Mouse (Mus musculus): ENCODE results near the gene Stac3.

The Stac3 gene

GRCm38 (mm10) chr10:127522088-127522581 lies 20.6 kb downstream of the Stac3 start, which contains the start of gene Shmt2:
Shmt2 (minus strand) TSS chr10:127522444.
- DNase-seq (ENCODE audit: low spot score in 2 of 2): peak; percentile 81 to 93

DNA sequence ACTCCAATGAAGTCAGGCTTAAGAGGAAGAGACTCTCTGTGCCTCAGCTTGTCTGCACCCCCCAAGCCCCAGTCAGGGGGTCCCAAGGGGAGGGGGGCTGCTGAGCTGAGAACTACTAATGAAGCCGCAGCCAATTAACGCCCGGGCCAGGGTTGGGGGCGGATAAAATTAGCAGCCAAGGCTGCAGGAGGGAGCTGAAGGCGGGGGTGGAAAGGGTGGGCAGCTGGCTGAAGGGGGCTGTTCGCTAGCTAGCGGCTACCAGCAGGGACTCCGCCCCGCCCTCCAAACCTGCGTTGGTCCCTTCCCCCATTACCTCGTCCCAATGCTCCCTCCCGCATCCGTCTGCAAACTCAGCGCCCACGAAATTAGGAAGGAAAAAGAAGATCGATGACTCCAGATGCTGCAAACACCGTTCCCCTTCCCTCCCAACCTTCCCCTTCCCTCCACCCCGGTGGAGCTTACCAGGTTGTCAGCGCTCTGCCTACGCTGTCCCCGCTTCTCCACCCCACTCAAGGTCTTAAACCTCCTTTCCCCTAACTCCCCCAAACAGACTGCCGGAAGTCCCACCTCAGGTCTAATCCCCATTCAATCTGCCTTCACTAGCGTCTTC lies 23.3 kb downstream of the Stac3 start:
- no peak for DNase-seq (ENCODE audit: low spot score in 2 of 2)

DNA sequence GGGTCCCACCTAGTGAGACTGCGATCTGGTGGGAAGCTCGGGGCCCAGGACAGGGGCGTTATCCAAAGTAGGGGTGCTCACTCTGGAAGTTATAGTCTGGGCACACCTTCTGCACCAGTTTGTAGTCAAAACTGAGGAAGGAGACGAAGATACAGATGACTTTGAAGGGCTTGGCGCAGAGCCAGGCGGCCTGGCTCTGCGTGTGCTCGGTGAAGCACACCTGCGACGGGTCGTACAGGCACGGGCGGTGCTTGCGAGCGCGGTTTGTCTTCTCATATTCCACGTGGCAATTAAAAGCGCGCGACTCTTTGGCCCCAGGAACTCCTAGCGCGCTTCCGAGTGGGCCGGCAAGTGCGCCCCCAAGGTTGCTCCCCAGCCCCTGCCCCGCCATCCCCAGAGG lies 24.6 kb downstream of the Stac3 start:
- no peak for DNase-seq (ENCODE audit: low spot score in 2 of 2)

DNA sequence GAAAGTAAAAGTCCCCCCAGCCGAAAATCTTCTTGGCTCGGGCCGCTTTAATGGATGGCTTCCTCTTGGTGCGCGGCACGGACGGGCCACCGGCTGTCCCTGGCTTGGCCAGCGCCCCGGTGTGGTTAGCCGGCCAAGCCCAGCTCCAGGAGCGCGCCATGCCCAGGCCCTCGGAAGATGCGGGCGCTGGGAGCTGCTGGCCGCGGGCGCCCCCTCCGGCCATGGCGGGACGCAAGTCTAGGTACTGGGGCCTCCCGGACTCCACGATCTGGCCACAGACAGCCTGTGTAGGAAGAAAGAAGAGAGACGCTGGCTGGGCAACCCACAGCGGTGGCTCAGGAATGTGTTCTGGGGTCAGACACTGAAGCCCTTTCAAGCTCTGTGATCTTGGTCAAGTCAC lies 25.2 kb downstream of the Stac3 start:
- DNase-seq (ENCODE audit: low spot score in 2 of 2): peak in 1 of 2 experiments; percentile 76

GRCm38 (mm10) chr10:127527481-127527880 lies 26.0 kb downstream of the Stac3 start:
- no peak for DNase-seq (ENCODE audit: low spot score in 2 of 2)

- DNase-seq (ENCODE audit: low spot score in 2 of 2): no peak
Measured at GRCm38 (mm10) chr10:127530945-127531344, 29.5 kb downstream of the Stac3 start.

DNA sequence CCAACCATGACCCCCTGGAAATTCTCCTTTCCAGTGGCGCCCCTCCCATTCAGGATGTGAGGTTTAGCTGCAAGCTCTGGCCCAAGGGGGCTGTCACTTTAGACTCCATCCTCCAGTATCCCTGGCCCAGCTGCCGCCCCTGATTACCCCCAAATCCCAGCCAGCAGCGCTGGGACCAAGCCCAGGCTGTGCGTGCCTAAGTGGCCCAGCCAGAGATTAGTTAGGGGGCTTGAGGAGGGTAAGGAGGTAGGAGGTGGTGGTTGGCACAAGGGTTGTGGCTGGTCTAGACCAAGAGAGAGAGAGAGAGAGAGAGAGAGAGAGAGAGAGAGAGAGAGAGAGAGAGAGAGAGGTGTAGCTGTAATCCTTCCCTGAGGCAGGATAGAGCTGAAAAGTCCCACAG lies 30.1 kb downstream of the Stac3 start:
- DNase-seq (ENCODE audit: low spot score in 2 of 2): no peak

- no peak for DNase-seq (ENCODE audit: low spot score in 2 of 2)
Measured at GRCm38 (mm10) chr10:127534036-127534928, 32.8 kb downstream of the Stac3 start, which contains the start of gene Nxph4. Nxph4 (minus strand) TSS chr10:127534559.

GRCm38 (mm10) chr10:127534929-127535384 lies 33.5 kb downstream of the Stac3 start:
- no peak for DNase-seq (ENCODE audit: low spot score in 2 of 2)

DNA sequence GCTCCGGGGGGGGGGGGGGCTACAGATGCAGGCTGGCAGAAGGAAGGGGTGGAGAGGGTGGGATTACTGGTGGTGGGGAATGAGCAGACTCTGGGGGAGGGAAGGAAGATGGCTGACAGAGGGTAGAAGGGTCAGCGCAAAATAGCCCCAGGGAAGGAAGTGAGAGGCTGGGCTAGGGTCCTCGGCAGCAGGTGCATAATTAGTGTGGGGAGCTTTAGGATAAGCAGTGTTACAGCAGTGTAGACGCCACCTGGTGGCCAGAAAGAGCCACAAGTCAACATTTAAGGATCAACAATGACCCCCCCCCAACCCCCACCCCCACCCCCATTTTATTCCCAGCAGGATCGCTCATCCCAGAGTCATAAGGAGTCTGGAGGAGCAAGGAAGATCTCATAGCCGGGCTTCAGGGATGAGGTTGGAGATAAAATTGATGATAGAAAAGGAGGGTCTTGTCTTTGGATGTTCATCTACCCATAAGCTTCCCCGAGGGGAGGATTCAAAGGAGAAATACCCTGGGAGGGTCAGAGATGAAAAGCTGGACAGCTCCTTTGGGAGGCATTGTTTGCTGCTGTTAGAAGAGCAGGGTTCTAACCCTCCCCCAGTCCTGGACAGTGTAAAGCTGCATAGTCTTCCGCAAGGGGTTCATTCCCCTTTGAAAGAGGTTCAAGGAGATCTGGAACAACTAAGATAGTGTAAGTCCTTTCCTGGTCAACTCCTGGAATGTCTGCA lies 35.3 kb downstream of the Stac3 start:
- no peak for DNase-seq (ENCODE audit: low spot score in 2 of 2)

DNA sequence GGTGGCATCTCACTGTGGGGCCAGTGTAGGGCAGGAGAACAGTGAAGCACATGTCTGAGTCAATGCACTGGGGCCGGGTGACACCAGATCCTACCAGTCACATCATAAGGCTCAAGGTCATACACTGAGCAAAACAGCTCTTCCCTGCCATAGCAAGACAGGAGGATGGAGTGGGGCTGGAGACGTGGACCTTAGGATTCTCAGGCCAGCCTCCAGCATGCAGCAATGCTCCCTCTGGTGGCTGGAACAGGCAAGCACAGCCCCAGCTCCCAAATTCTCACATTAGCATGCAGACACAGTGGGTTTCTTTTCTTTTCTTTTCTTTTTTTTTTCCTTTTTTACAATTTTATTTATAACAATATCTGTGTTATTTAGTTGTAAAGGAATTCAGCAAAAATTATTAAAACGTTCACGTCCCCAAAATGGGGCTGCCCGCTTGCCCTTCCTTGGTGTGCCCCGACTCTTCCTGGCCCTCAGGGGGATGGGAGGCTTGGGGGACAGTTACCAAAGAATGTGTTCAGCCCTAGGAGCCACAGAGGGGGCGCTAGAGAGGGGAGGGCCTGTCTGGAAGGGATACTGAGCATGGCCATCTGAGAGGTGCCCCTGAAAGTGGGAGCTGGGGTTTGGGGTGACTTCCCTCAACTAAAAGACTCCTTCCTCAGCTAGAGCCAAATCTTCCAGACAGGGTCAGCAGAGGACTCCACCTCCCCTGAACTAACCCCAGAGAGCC lies 36.5 kb downstream of the Stac3 start:
- peak; percentile 72 to 87 for DNase-seq (ENCODE audit: low spot score in 2 of 2)

- DNase-seq (ENCODE audit: low spot score in 2 of 2): no peak
Measured at GRCm38 (mm10) chr10:127541510-127541909, 40.0 kb downstream of the Stac3 start.

DNA sequence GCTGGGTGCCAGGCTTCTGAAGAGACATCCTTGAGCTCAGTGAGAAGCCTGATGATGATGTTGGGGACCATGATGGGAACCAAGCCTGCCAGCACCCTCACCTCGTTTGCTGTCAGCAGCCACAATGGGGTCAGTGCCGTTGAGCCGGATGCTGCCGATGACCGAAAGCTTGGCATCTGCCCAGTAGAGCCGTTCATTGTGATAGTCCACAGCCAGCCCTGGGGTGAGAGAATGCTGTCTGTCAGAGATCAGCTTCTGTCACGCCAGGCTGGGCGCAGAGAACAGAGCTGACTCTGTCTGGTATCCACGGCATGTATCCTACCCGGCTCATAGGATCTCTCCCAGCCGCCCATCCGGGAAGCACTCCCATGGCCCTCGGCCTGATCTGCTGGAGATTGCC lies 40.6 kb downstream of the Stac3 start:
- DNase-seq (ENCODE audit: low spot score in 2 of 2): no peak

- no peak for DNase-seq (ENCODE audit: low spot score in 2 of 2)
Measured at GRCm38 (mm10) chr10:127542720-127543119, 41.2 kb downstream of the Stac3 start.

DNA sequence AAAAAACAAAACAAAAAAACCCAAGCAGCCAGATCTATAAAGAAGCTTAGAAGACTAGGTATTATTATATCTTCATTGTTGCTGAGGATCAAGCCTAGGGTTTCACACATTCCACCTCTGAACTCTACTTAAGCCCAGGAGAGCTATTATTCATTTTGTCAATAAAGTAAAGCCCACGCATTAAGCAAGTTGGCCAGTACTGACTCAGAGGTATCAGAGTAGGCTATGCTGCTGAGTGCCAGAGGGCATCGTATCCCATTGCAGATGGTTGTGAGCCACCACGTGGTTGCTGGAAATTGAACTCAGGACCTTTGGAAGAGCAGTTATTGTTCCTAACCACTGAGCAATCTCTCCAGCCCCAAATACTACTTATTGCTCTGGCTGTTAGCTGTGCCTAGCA lies 42.4 kb downstream of the Stac3 start:
- no peak for DNase-seq (ENCODE audit: low spot score in 2 of 2)

DNA sequence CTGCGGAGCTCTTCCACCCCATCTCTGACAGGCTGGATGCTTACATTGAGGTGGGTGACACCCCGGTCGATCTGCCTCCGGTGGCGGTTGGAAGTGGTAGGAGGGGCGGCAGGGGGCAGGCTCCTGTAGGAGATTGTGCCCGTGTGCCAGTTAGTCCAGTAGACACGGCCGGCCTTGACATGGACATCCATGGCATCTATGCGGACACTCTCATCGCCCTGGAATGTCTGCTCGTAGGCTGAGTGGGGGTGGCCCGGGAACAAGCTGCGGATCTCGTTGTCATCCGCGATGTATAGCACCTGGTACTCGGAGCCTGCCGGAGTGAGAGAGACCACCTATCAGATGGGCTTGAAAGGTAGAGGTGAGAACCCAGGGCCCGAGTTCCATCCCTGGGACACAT lies 42.9 kb downstream of the Stac3 start:
- DNase-seq (ENCODE audit: low spot score in 2 of 2): no peak

- no peak for DNase-seq (ENCODE audit: low spot score in 2 of 2)
Measured at GRCm38 (mm10) chr10:127546505-127546904, 45.0 kb downstream of the Stac3 start.

- DNase-seq (ENCODE audit: low spot score in 2 of 2): no peak
Measured at GRCm38 (mm10) chr10:127548236-127548635, 46.8 kb downstream of the Stac3 start.

GRCm38 (mm10) chr10:127549892-127550291 lies 48.4 kb downstream of the Stac3 start:
- DNase-seq (ENCODE audit: low spot score in 2 of 2): no peak

- peak in 1 of 2 experiments; percentile 46 for DNase-seq (ENCODE audit: low spot score in 2 of 2)
Measured at GRCm38 (mm10) chr10:127555703-127556102, 54.2 kb downstream of the Stac3 start.

DNA sequence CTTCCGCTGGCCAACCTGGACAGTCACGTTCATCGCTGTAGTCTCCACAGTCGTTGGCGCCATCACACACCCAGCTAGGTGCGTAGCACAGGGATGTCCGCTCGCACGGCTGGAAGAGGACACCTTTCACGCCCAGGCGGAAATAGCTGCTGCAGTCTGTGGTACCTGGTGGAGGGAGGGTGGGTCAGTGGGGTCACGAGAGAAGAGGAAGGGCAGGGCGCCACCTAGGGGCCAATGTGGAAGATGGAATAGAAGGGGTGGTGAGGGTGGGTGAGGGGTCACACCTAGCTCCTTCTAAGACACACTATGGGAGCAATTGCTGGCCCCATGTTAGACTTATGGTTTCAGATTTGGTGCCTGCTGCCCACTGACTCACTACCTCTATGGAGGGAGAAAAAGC lies 55.9 kb downstream of the Stac3 start:
- no peak for DNase-seq (ENCODE audit: low spot score in 2 of 2)
